Mouse (Mus musculus): Measurements from ENCODE around the gene Egfl6. TPM values are rescaled to one million over a fixed set of nuclear protein-coding genes. Genes with fewer than 3 reads are reported as not detected.

Egfl6 gene
- polyA plus RNA-seq, 1 experiment from 2014 or later, result 14.1 TPM

DNA sequence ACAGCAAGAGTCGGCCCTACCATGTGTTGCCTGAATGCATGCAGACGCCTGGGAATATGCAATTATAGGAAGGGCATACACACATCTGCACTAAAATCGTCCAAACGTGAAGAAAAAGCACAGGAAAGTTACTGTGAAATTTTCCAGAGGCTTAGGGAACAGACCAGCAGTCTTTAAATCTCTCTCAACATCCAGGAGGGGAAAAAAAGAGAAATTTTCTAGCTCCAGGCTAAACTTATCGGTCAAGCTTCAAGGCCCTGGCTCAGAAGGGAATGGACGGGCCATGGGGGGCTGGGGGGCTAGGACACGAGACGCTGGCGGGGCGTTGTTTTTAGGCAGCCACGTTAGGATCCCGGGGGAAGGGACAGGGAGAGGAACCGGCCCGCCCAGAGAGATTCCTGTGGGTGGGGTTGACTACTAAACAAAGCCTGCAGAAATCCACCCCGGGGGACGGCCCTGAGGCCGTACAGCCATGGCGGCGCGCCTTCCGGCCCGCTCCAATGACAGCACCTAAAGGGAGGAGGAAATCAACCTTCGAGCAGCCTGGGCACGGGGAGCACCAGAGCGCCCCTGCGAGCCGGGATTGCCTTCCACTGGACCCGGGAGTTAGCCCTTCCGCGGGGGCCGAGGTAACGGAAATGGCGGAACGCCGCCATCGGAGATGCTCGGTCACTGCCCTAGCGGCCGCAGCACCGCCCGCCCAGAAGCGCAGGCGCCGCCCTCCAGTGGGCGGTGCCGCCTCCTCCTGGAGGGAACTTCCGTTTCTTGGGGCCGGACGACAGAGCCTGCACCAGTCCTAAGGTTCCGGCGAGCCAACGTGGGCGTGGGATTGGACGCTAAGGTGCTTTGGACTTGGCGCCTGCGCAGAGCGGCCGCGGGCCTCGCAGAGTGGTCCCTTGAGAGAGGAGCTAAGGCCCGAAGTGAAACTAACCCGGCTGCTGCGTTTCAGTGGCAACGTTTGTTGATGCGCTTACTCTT, 75.5 kb downstream of the Egfl6 start:
- Histone ChIP-seq H3K9me3 (replicated peaks; ENCODE audit: low read length) (no peaks in the 10 kb centered on the region), H3K27me3 (ENCODE audit: insufficient read depth, low read length) (no peaks in the 10 kb centered on the region), H3K4me2 (ENCODE audit: low read length) (peak overlapping the region; percentile 48), H3K36me3 (ENCODE audit: insufficient read depth, low read length) (no peaks in the 10 kb centered on the region), H3K4me1 (replicated peaks; ENCODE audit: insufficient read depth, low read length) (no peaks in the 10 kb centered on the region), H3K27ac (peak overlapping the region; percentile 98), H3K9ac (ENCODE audit: low read depth, low read length) (peak overlapping the region; percentile 73), H3K4me3 (replicated peaks; ENCODE audit: low read depth, low read length) (peak overlapping the region; percentile 52)
- 25% methylated on average over 63 of the region's 65 CpGs for WGBS
- ATAC-seq (replicated peaks; ENCODE audit: low FRiP score, low read depth) (peak; percentile 98), DNase-seq (ENCODE audit: low spot score) (peak; percentile 96)
- peak; percentile 55 for TF ChIP-seq CTCF (IDR thresholded peaks at IDR 0.05; ENCODE audit: low read depth)

DNA sequence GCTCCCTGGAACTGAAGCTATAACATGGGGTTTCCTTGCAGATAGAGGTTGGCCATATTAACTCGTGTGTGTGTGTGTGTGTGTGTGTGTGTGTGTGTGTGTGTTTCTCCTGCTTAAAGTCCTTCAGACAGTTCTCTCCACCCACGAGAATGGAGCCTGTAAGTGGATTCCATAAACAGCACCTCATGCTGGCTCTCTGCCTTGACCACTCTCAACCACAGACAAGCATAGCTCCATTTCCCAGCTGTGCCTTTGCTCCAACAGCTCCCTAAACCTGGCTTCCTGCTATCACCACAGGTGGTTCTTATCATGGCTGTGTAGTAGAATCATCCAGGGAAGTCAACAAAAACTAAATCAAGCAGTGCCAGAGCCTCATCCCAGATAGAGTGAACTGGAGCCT, 81.1 kb downstream of the Egfl6 start:
- no peak for DNase-seq (ENCODE audit: low spot score)
- no peaks in the 10 kb centered on the region for H3K36me3 ChIP-seq (ENCODE audit: insufficient read depth, low read length)

DNA sequence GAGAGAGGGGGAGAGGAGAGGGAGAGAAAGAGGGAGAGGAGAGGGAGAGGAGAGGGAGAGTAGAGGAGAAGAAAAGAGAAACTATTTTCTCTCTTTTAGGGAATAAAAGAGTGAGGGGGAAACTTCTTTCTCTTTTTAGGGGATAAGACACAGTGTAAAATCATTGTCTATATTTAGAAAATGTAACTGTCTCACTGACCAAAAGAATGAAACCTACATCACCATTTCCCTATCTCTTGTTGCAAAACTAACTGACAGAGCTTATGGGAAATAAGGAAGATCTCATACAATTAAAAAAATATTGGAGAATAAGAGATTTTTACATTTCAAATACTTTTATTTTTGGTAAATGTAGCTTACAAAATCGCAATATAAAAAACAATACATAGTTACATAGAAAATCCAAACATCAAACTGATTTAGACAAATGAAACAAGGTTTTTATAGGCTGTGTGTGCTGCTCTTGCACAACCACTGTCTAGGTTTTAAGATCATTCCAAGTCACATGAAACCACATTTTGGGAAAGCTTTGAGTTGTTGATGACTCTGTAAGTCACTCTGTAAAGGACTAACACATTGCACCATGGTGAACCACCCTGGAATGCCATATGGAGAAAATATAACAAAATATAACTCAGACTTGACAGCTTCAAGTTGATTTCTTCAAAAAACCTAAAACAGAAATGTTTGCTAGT, 85.9 kb downstream of the Egfl6 start:
- Histone ChIP-seq H3K9me3 (replicated peaks; ENCODE audit: low read length) (no peaks in the 10 kb centered on the region), H3K4me1 (replicated peaks; ENCODE audit: insufficient read depth, low read length) (no peaks in the 10 kb centered on the region), H3K27me3 (ENCODE audit: insufficient read depth, low read length) (no peaks in the 10 kb centered on the region), H3K4me3 (replicated peaks; ENCODE audit: low read depth, low read length) (no peak overlapping the region), H3K4me2 (ENCODE audit: low read length) (no peak overlapping the region), H3K9ac (ENCODE audit: low read depth, low read length) (no peak overlapping the region), H3K36me3 (ENCODE audit: insufficient read depth, low read length) (no peaks in the 10 kb centered on the region), H3K27ac (no peak overlapping the region)
- DNase-seq (ENCODE audit: low spot score) (no peak), ATAC-seq (replicated peaks; ENCODE audit: low FRiP score, low read depth) (no peak)
- WGBS, result 76% methylated on average over 1 of the region's 1 CpGs
- no peak for TF ChIP-seq CTCF (IDR thresholded peaks at IDR 0.05; ENCODE audit: low read depth)

More for the DNA sequence above, 81.1 kb downstream of the Egfl6 start:
- Histone ChIP-seq H3K4me1 (replicated peaks; ENCODE audit: insufficient read depth, low read length) (no peaks in the 10 kb centered on the region), H3K9ac (ENCODE audit: low read depth, low read length) (no peak overlapping the region), H3K27ac (no peak overlapping the region), H3K4me3 (replicated peaks; ENCODE audit: low read depth, low read length) (no peak overlapping the region), H3K4me2 (ENCODE audit: low read length) (no peak overlapping the region), H3K27me3 (ENCODE audit: insufficient read depth, low read length) (no peaks in the 10 kb centered on the region), H3K9me3 (replicated peaks; ENCODE audit: low read length) (no peaks in the 10 kb centered on the region)
- 59% methylated on average over 2 of the region's 2 CpGs for WGBS
- no peak for TF ChIP-seq CTCF (IDR thresholded peaks at IDR 0.05; ENCODE audit: low read depth)
- no peak for ATAC-seq (replicated peaks; ENCODE audit: low FRiP score, low read depth)

DNA sequence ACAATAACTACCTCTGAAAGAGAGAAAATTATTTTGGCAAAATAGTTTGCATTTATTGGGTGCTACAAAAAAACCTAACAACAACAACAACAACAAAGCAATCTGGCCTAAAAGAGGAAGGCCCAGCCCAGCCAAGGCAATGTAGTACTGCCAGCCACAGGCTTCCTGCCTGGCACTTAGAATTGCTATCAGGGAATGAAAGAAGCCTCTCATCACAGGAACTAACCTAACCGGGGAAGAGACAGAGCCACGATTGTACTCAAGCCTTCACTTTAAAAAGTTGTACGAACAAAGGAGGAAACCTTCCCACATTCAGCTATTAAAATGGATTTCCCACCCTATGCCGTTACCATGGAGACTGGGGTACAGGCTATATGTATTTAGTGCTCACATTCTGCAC, 87.7 kb downstream of the Egfl6 start:
- H3K4me2 ChIP-seq (ENCODE audit: low read length), result no peak overlapping the region
- no peak for ATAC-seq (replicated peaks; ENCODE audit: low FRiP score, low read depth)
- WGBS, result 73% methylated on average over 4 of the region's 4 CpGs
- H3K36me3 ChIP-seq (ENCODE audit: insufficient read depth, low read length), result no peaks in the 10 kb centered on the region
- no peak overlapping the region for H3K4me3 ChIP-seq (replicated peaks; ENCODE audit: low read depth, low read length)
- no peak overlapping the region for H3K27ac ChIP-seq
- no peaks in the 10 kb centered on the region for H3K9me3 ChIP-seq (replicated peaks; ENCODE audit: low read length)
- H3K9ac ChIP-seq (ENCODE audit: low read depth, low read length), result no peak overlapping the region
- no peak for DNase-seq (ENCODE audit: low spot score)
- H3K27me3 ChIP-seq (ENCODE audit: insufficient read depth, low read length), result no peaks in the 10 kb centered on the region
- no peaks in the 10 kb centered on the region for H3K4me1 ChIP-seq (replicated peaks; ENCODE audit: insufficient read depth, low read length)
- no peak for TF ChIP-seq CTCF (IDR thresholded peaks at IDR 0.05; ENCODE audit: low read depth)

DNA sequence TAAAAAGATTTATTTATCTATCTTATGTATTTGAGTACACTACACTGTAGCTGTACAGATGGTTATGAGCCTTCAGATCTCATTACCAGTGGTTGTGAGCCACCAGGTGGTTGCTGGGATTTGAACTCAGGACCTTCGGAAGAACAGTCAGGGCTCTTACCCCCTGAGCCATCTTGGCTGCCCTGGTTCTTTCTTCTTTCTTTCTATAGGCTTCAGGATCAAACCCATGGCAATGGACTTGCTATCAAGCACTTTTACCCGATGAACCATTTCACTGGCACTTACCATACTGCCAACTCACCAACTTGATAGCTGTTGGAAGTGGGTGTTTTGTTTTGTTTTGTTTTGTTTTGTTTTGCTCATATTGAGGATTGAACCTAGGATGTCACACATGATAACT, 90.5 kb downstream of the Egfl6 start:
- Histone ChIP-seq H3K4me1 (replicated peaks; ENCODE audit: insufficient read depth, low read length) (no peaks in the 10 kb centered on the region), H3K4me2 (ENCODE audit: low read length) (no peak overlapping the region), H3K27me3 (ENCODE audit: insufficient read depth, low read length) (no peaks in the 10 kb centered on the region), H3K27ac (no peak overlapping the region), H3K9me3 (replicated peaks; ENCODE audit: low read length) (no peaks in the 10 kb centered on the region), H3K4me3 (replicated peaks; ENCODE audit: low read depth, low read length) (no peak overlapping the region), H3K9ac (ENCODE audit: low read depth, low read length) (no peak overlapping the region), H3K36me3 (ENCODE audit: insufficient read depth, low read length) (no peaks in the 10 kb centered on the region)
- TF ChIP-seq CTCF (IDR thresholded peaks at IDR 0.05; ENCODE audit: low read depth), result no peak
- WGBS, result 83% methylated on average over 2 of the region's 2 CpGs
- no peak for ATAC-seq (replicated peaks; ENCODE audit: low FRiP score, low read depth)
- no peak for DNase-seq (ENCODE audit: low spot score)

DNA sequence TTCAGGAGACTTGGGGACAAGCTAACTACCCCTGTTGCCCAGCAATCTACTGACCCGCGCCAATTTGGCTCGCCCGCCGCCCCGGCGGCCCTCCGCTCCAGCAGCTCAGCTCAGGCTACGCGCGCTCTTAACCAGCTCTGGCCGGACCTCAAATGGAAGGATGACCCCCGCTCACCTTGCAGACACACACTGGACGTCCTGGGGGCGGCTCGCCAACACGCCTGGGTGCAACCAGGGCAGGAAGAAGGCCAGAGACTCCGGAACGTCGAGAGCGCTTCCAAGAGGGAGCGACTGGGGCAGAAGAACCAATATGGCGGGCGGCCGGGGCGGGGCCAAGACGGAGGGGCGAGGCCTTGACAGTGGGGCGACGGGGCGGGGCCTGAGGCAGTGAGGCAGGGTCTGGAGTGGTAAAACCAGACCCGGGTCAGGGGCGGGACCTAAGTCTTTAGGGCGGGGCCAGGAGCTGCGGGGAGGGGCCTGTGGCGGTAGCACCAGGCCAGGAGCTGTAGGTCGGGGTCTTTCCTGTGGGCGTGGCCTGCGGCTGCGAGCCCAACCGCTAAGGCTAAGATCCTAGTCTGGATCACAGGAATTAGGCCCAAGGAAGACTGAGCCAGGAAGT, 106.0 kb downstream of the Egfl6 start, which contains the start of gene Rab9:
TSS of gene Rab9 (minus strand) at position 503 of the 619 bp plus-strand sequence.
- Histone ChIP-seq H3K4me2 (ENCODE audit: low read length) (peak within 1 kb of the TSS; percentile 61), H3K27ac (peak within 1 kb of the TSS; percentile 85), H3K4me3 (replicated peaks; ENCODE audit: low read depth, low read length) (peak within 1 kb of the TSS; percentile 59), H3K36me3 (ENCODE audit: insufficient read depth, low read length) (no peaks in the 10 kb centered on the region), H3K9ac (ENCODE audit: low read depth, low read length) (peak within 1 kb of the TSS; percentile 72), H3K27me3 (ENCODE audit: insufficient read depth, low read length) (no peaks in the 10 kb centered on the region), H3K9me3 (replicated peaks; ENCODE audit: low read length) (no peaks in the 10 kb centered on the region), H3K4me1 (replicated peaks; ENCODE audit: insufficient read depth, low read length) (no peaks in the 10 kb centered on the region)
- peak; percentile 95 for DNase-seq (ENCODE audit: low spot score)
- WGBS, result 18% methylated on average over 38 of the region's 41 CpGs
- no peak for TF ChIP-seq CTCF (IDR thresholded peaks at IDR 0.05; ENCODE audit: low read depth)
- ATAC-seq (replicated peaks; ENCODE audit: low FRiP score, low read depth), result peak; percentile 99

Data from kidney, postnatal 0 days (tissue).